Mouse (Mus musculus): ENCODE data around the gene Capg. TPM values are rescaled to one million over a fixed set of nuclear protein-coding genes. Genes with fewer than 3 reads are reported as not detected.
A peak's percentile ranks its signal among the peaks of the same experiment; 100 is the strongest.
"Not testable (repeated sequence)": the region's sequence is repeated elsewhere in the genome, so short reads cannot be mapped to it uniquely, and the experiment has no call there.

Capg gene
- polyA plus RNA-seq, 1 experiment from 2014 or later: 32.8 TPM

DNA sequence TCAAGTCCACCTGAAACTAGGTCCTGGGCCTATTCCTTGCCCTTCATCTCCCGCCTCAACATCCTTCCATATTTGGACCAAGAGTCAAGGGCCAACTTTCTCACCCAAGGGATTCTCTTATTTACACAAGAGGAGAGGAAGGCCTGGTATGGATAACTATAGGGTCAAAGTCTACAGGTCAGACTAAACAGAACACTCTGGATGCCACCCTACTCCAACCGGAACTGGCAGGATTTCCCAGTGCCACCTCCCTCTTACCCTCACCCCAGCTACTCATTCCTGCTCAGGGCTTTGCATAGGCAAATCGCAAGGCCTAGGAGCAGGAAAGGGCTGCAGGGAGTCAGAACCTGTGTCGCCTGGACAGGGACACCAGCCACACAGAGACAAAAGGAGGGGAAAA is 21.0 kb upstream of the Capg start:
- Histone ChIP-seq H3K9me3 (replicated peaks; ENCODE audit: control insufficient read depth, low read length) (no peaks in the 10 kb centered on the region), H3K4me2 (ENCODE audit: low read depth, low read length) (no peak overlapping the region), H3K4me1 (ENCODE audit: control insufficient read depth, insufficient read depth, low read length) (peaks cover 6% of the 10 kb centered on the region; the same call in 1 of the 2 replicates), H3K9ac (ENCODE audit: low read length) (no peak overlapping the region), H3K27me3 (ENCODE audit: control insufficient read depth, insufficient read depth, low read length) (no peaks in the 10 kb centered on the region), H3K4me3 (ENCODE audit: low read length) (no peak overlapping the region), H3K27ac (ENCODE audit: low read length) (no peak overlapping the region), H3K36me3 (ENCODE audit: control insufficient read depth, insufficient read depth) (no peaks in the 10 kb centered on the region)
- ATAC-seq (replicated peaks; ENCODE audit: extremely low read depth, insufficient read depth, low FRiP score): no peak
- 78% methylated on average over 4 of the region's 4 CpGs for WGBS

- Histone ChIP-seq H3K4me3 (ENCODE audit: low read length) (no peak overlapping the region), H3K27ac (ENCODE audit: low read length) (no peak overlapping the region), H3K27me3 (ENCODE audit: control insufficient read depth, insufficient read depth, low read length) (no peaks in the 10 kb centered on the region), H3K4me2 (ENCODE audit: low read depth, low read length) (no peak overlapping the region), H3K4me1 (ENCODE audit: control insufficient read depth, insufficient read depth, low read length) (peaks cover 6% of the 10 kb centered on the region; the same call in 1 of the 2 replicates), H3K36me3 (ENCODE audit: control insufficient read depth, insufficient read depth) (no peaks in the 10 kb centered on the region), H3K9me3 (replicated peaks; ENCODE audit: control insufficient read depth, low read length) (no peaks in the 10 kb centered on the region), H3K9ac (ENCODE audit: low read length) (no peak overlapping the region)
- no peak for ATAC-seq (replicated peaks; ENCODE audit: extremely low read depth, insufficient read depth, low FRiP score)
- 80% methylated on average over 2 of the region's 2 CpGs for WGBS
Observed at GRCm38 (mm10) chr6:72524160-72524559, 20.0 kb upstream of the Capg start.

- 73% methylated on average over 4 of the region's 4 CpGs for WGBS
- no peak for ATAC-seq (replicated peaks; ENCODE audit: extremely low read depth, insufficient read depth, low FRiP score)
- no peak overlapping the region for H3K27ac ChIP-seq (ENCODE audit: low read length)
Observed at GRCm38 (mm10) chr6:72527070-72527469, 17.1 kb upstream of the Capg start.

GRCm38 (mm10) chr6:72528410-72529151 is 15.6 kb upstream of the Capg start:
- no peak overlapping the region for H3K27ac ChIP-seq (ENCODE audit: low read length)
- H3K4me2 ChIP-seq (ENCODE audit: low read depth, low read length): no peak overlapping the region
- 69% methylated on average over 10 of the region's 10 CpGs for WGBS
- no peaks in the 10 kb centered on the region for H3K9me3 ChIP-seq (replicated peaks; ENCODE audit: control insufficient read depth, low read length)
- H3K4me3 ChIP-seq (ENCODE audit: low read length): no peak overlapping the region
- H3K4me1 ChIP-seq (ENCODE audit: control insufficient read depth, insufficient read depth, low read length): peaks cover 3% of the 10 kb centered on the region
- no peaks in the 10 kb centered on the region for H3K27me3 ChIP-seq (ENCODE audit: control insufficient read depth, insufficient read depth, low read length)
- H3K9ac ChIP-seq (ENCODE audit: low read length): no peak overlapping the region
- H3K36me3 ChIP-seq (ENCODE audit: control insufficient read depth, insufficient read depth): no peaks in the 10 kb centered on the region
- no peak for ATAC-seq (replicated peaks; ENCODE audit: extremely low read depth, insufficient read depth, low FRiP score)

More at GRCm38 (mm10) chr6:72527070-72527469, 17.1 kb upstream of the Capg start:
- Histone ChIP-seq H3K9ac (ENCODE audit: low read length) (no peak overlapping the region), H3K36me3 (ENCODE audit: control insufficient read depth, insufficient read depth) (no peaks in the 10 kb centered on the region), H3K4me1 (ENCODE audit: control insufficient read depth, insufficient read depth, low read length) (no peaks in the 10 kb centered on the region), H3K9me3 (replicated peaks; ENCODE audit: control insufficient read depth, low read length) (no peaks in the 10 kb centered on the region), H3K4me2 (ENCODE audit: low read depth, low read length) (no peak overlapping the region), H3K4me3 (ENCODE audit: low read length) (no peak overlapping the region), H3K27me3 (ENCODE audit: control insufficient read depth, insufficient read depth, low read length) (no peaks in the 10 kb centered on the region)

- no peaks in the 10 kb centered on the region for H3K36me3 ChIP-seq (ENCODE audit: control insufficient read depth, insufficient read depth)
- peaks cover 10% of the 10 kb centered on the region for H3K4me1 ChIP-seq (ENCODE audit: control insufficient read depth, insufficient read depth, low read length)
- WGBS: 76% methylated on average over 4 of the region's 4 CpGs
- H3K4me2 ChIP-seq (ENCODE audit: low read depth, low read length): no peak overlapping the region
- no peaks in the 10 kb centered on the region for H3K9me3 ChIP-seq (replicated peaks; ENCODE audit: control insufficient read depth, low read length)
- no peak for ATAC-seq (replicated peaks; ENCODE audit: extremely low read depth, insufficient read depth, low FRiP score)
- H3K9ac ChIP-seq (ENCODE audit: low read length): no peak overlapping the region
- no peak overlapping the region for H3K27ac ChIP-seq (ENCODE audit: low read length)
- no peak overlapping the region for H3K4me3 ChIP-seq (ENCODE audit: low read length)
- H3K27me3 ChIP-seq (ENCODE audit: control insufficient read depth, insufficient read depth, low read length): no peaks in the 10 kb centered on the region
Observed at GRCm38 (mm10) chr6:72532580-72532979, 11.6 kb upstream of the Capg start.

DNA sequence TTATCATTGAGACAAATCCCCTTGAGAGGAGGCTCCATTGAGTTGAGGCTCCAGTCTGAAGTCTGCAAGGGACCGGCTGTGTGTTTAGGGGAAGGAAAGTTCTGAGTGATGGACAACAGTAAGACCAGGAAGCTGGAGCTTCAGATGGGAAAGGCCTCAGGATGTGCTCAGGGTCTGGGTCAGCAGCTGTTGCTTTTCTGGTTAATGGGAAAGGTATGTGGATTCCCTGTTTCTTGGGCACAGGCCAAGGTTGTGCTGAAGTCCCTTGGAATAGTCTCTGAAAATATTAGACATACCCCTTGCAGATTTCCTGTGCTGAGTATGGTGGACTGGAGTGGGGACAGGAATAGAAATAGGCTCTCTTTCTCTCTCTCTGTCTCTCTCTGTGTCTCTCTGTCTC is 10.6 kb upstream of the Capg start:
- H3K27ac ChIP-seq (ENCODE audit: low read length): peak overlapping the region; percentile 51; the same call in 1 of the 2 replicates
- not testable (repeated sequence) for H3K4me3 ChIP-seq (ENCODE audit: low read length); H3K9me3 ChIP-seq (replicated peaks; ENCODE audit: control insufficient read depth, low read length); H3K27me3 ChIP-seq (ENCODE audit: control insufficient read depth, insufficient read depth, low read length); H3K9ac ChIP-seq (ENCODE audit: low read length); H3K36me3 ChIP-seq (ENCODE audit: control insufficient read depth, insufficient read depth); H3K4me2 ChIP-seq (ENCODE audit: low read depth, low read length)
- 35% methylated on average over 1 of the region's 1 CpGs for WGBS
- H3K4me1 ChIP-seq (ENCODE audit: control insufficient read depth, insufficient read depth, low read length): peaks cover 13% of the 10 kb centered on the region
- ATAC-seq (replicated peaks; ENCODE audit: extremely low read depth, insufficient read depth, low FRiP score): peak; percentile 47

DNA sequence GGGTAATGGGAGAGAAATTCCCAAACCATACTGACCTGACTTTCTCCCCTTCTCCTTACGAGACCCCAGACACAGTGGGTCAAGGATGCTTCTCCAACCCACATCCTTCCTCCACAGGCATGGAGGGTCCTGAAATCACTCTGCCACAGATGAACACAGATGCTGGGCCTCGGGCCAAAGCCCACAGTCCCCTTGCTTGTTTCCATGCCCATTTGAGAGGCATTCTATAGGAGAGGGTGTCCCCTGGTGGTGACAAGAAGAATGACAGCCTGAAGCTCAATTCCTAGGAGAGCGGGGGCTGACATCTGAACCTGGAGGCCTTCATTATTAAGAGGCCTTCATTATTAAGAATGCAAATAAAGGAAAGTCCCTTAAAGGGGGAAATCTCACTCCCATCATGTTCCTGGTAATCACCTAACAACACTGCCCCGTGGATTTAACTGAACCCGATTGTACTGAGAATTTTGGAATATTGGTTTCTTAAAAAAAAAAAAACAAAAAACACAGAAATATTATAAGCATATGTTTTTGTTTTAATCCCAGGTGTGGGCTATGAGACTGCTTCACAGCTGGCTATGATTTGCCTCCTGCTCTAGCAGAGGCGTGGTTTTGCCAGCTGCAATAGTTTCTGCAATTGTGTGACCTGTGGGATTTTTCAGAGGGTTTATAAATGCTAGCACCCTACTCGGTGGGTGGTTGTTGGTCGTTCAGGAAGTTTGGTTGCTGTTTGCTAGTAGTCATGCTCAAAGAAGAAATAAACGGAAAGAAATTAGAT is 10.0 kb upstream of the Capg start:
- Histone ChIP-seq H3K9ac (ENCODE audit: low read length) (no peak overlapping the region), H3K9me3 (replicated peaks; ENCODE audit: control insufficient read depth, low read length) (no peaks in the 10 kb centered on the region), H3K27me3 (ENCODE audit: control insufficient read depth, insufficient read depth, low read length) (no peaks in the 10 kb centered on the region), H3K4me3 (ENCODE audit: low read length) (no peak overlapping the region), H3K4me2 (ENCODE audit: low read depth, low read length) (no peak overlapping the region), H3K27ac (ENCODE audit: low read length) (peak overlapping the region; percentile 51; the same call in 1 of the 2 replicates), H3K36me3 (ENCODE audit: control insufficient read depth, insufficient read depth) (no peaks in the 10 kb centered on the region), H3K4me1 (ENCODE audit: control insufficient read depth, insufficient read depth, low read length) (peaks cover 16% of the 10 kb centered on the region)
- 36% methylated on average over 9 of the region's 9 CpGs for WGBS
- ATAC-seq (replicated peaks; ENCODE audit: extremely low read depth, insufficient read depth, low FRiP score): peak; percentile 21; the same call in 1 of the 2 replicates

DNA sequence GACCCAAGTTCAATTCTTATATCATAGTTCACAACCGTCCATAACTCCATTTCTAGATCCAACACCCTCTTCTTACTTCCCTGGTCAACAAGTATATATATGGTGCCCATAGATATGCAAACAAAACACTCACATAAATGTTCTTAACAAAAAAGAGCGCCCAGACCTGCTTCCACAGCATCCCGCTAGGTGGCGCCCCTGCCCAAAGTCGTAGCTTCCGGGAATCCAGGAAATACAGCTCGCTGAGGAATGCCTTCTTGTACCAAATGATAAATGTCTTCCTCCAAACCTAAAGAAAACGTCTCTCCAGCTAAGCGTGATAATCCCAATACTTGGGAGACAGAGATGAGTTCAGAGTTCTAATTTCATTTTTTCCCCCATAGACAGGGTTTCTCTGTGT is 9.0 kb upstream of the Capg start:
- H3K4me1 ChIP-seq (ENCODE audit: control insufficient read depth, insufficient read depth, low read length): peaks cover 16% of the 10 kb centered on the region
- no peak for ATAC-seq (replicated peaks; ENCODE audit: extremely low read depth, insufficient read depth, low FRiP score)
- no peak overlapping the region for H3K27ac ChIP-seq (ENCODE audit: low read length)

GRCm38 (mm10) chr6:72537998-72538500 is 6.1 kb upstream of the Capg start:
- Histone ChIP-seq H3K4me2 (ENCODE audit: low read depth, low read length) (peak overlapping the region; percentile 59), H3K27me3 (ENCODE audit: control insufficient read depth, insufficient read depth, low read length) (no peaks in the 10 kb centered on the region), H3K9me3 (replicated peaks; ENCODE audit: control insufficient read depth, low read length) (no peaks in the 10 kb centered on the region), H3K4me3 (ENCODE audit: low read length) (peak overlapping the region; percentile 54), H3K4me1 (ENCODE audit: control insufficient read depth, insufficient read depth, low read length) (peaks cover 13% of the 10 kb centered on the region), H3K27ac (ENCODE audit: low read length) (0 out of 2 replicates have a peak overlapping the region, but pooled peaks have one; percentile 3), H3K36me3 (ENCODE audit: control insufficient read depth, insufficient read depth) (no peaks in the 10 kb centered on the region), H3K9ac (ENCODE audit: low read length) (peak overlapping the region; percentile 61)
- ATAC-seq (replicated peaks; ENCODE audit: extremely low read depth, insufficient read depth, low FRiP score): peak; percentile 4; the same call in 1 of the 2 replicates
- WGBS: 48% methylated on average over 10 of the region's 10 CpGs

More for the DNA sequence above, 9.0 kb upstream of the Capg start:
- Histone ChIP-seq H3K4me2 (ENCODE audit: low read depth, low read length) (peak overlapping the region; percentile 54), H3K9ac (ENCODE audit: low read length) (peak overlapping the region; percentile 53), H3K27me3 (ENCODE audit: control insufficient read depth, insufficient read depth, low read length) (no peaks in the 10 kb centered on the region), H3K4me3 (ENCODE audit: low read length) (peak overlapping the region; percentile 9), H3K36me3 (ENCODE audit: control insufficient read depth, insufficient read depth) (no peaks in the 10 kb centered on the region), H3K9me3 (replicated peaks; ENCODE audit: control insufficient read depth, low read length) (no peaks in the 10 kb centered on the region)
- WGBS: 3% methylated on average over 9 of the region's 9 CpGs

All from heart, embryonic 16.5 days (tissue).